Mouse (Mus musculus) bone marrow, adult 2 months (tissue): ENCODE measurements around the gene Il7r. TPM values are rescaled to one million over a fixed set of nuclear protein-coding genes. Genes with fewer than 3 reads are reported as not detected.

ENCODE experiments used
- H3K27ac ChIP-seq: fragments of 200-500 bp; 2 replicates; pipeline ENCODE4 v1.5.1; 2012; ENCODE audit warnings: low read depth, mild to moderate bottlenecking, control low read depth, inconsistent platforms, low read length; ENCODE audit not compliant: control insufficient read depth, poor library complexity, insufficient read depth
- H3K4me1 ChIP-seq: fragments of 200-500 bp; 2 replicates; pipeline ENCODE4 v1.6.1; 2011; ENCODE audit warnings: low read length; ENCODE audit not compliant: control insufficient read depth, insufficient read depth
- H3K4me3 ChIP-seq: fragments of 200-500 bp; replicated peaks from 2 replicates; pipeline ENCODE3; 2011; ENCODE audit warnings: mild to moderate bottlenecking, low read depth, low read length, control low read depth; ENCODE audit not compliant: control insufficient read depth
- CTCF ChIP-seq: fragments of 200-500 bp; IDR thresholded peaks from 2 replicates; pipeline ENCODE4 v1.5.1; 2011; ENCODE audit warnings: low read length, control low read depth; ENCODE audit not compliant: control insufficient read depth, insufficient read depth
- POLR2A ChIP-seq: fragments of 200-500 bp; IDR thresholded peaks from 2 replicates; pipeline ENCODE4 v1.6.1; 2011; ENCODE audit warnings: low read depth, mild to moderate bottlenecking, control low read depth, low read length, borderline replicate concordance; ENCODE audit not compliant: control insufficient read depth
- WGBS: fragments of 180-500 bp; shearing (Covaris S2); methylation state at CpG from one replicate; pipeline ENCODE4 v1.1.7; 2018; 5-methylcytosine and 5-hydroxymethylcytosine counted together
- polyA plus RNA-seq: library from polyadenylated mRNA; stranded (reverse); fragments of >200 nt; gene quantifications from 2 replicates; pipeline ENCODE4 v1.2.4, GENCODE M21; 2011; ENCODE audit warnings: low replicate concordance; ENCODE audit not compliant: missing spikeins, insufficient read depth, insufficient read length

Gene Il7r
- polyA plus RNA-seq, 1 experiment, result 14.5 TPM

GRCm38 (mm10) chr15:9463521-9464027 lies 66.4 kb downstream of the Il7r start:
- TF ChIP-seq POLR2A (no peak), CTCF (no peak)
- H3K27ac ChIP-seq, result peak overlapping the region; percentile 47
- 15% methylated on average over 7 of the region's 7 CpGs for WGBS

More at GRCm38 (mm10) chr15:9463521-9464027, 66.4 kb downstream of the Il7r start:
- Histone ChIP-seq H3K4me1 (no peaks in the 10 kb centered on the region), H3K4me3 (no peak overlapping the region)

Other genes with a start within 250 kb of the Il7r start
- gene Ugt3a2, start 194.6 kb downstream of the Il7r start, polyA plus RNA-seq, result 2.4 TPM in 1 of 2 replicates, not detected in the other
- 7.5 TPM in 1 of 2 replicates, not detected in the other for gene Capsl, start 94.1 kb downstream of the Il7r start, polyA plus RNA-seq
- gene Spef2, start 218.7 kb upstream of the Il7r start, polyA plus RNA-seq, result 0.90 and 2.5 TPM in 2 replicates